Mouse (Mus musculus) brain, embryonic 14.5 days (tissue): ENCODE measurements at regions not wholly inside any gene's neighbourhood (a gene's known extent, or its start where the extent isn't known, plus 50 kb on each side); places are given as distances from the start of the nearest gene placed in this dataset.

Experiments
- CTCF ChIP-seq: fragments of 200-500 bp; IDR thresholded peaks from 2 replicates; pipeline ENCODE4 v1.5.1; 2012; ENCODE audit warnings: inconsistent platforms, mild to moderate bottlenecking, moderate library complexity, borderline replicate concordance; ENCODE audit not compliant: insufficient read depth, insufficient read length; ENCODE audit errors: extremely low read depth
- POLR2A ChIP-seq: fragments of 200-500 bp; IDR thresholded peaks from 2 replicates; pipeline ENCODE4 v1.6.1; 2012; ENCODE audit warnings: mild to moderate bottlenecking, inconsistent platforms, borderline replicate concordance; ENCODE audit not compliant: poor library complexity, insufficient read depth, insufficient read length, severe bottlenecking; ENCODE audit errors: extremely low read depth

- no peak for TF ChIP-seq CTCF
- TF ChIP-seq POLR2A, result no peak
Observed at GRCm38 (mm10) chr15:93024171-93024570, 250.8 kb downstream of the Gxylt1 start.
